Mouse (Mus musculus) ES-Bruce4 (cell line): Measurements from ENCODE around the gene Pfkfb4.
A peak's percentile ranks its signal among the peaks of the same experiment; 100 is the strongest.

Source experiments
- CTCF ChIP-seq: IDR thresholded peaks from one replicate; pipeline ENCODE4 v1.8.1; 2011; ENCODE audit warnings: low read depth, low read length
- POLR2A ChIP-seq: IDR thresholded peaks from one replicate; pipeline ENCODE4 v1.8.1; 2011; ENCODE audit warnings: low read length; ENCODE audit not compliant: insufficient read depth

DNA sequence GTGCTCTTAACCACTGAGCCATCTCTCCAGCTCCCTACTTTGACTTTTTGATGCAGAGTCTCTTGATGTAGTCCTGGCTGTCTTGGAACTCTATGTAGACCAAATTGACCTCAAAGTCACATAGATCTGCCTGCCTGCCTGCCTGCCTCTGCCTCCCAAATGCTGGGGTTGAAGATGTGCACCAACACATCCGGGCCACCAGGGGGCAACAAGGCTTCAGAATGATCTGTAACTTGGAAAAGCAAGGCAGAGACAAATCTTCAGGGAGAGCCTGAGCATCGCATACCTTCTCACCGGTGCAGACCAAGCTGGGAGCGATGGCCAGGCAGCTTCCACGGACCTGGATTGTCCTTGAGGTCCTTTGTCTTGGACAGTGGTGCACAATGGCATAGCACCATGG lies 54.7 kb downstream of the Pfkfb4 start:
- TF ChIP-seq POLR2A, result no peak
- TF ChIP-seq CTCF, result peak; percentile 72
